ENCODE assay signal across 13 mouse cellular contexts in genomic region chr6:84491106-84491505, GRCm38 (mm10).
"Had no signal": no experiment of that assay in that cellular context is flagged by ENCODE, and none has a peak within 500 bp of the region (broad histone marks: within the 10 kb centered on the region; RNA-seq: fewer than 3 reads in every experiment).

No protein-coding gene starts in this region.

- DNase-seq: gastrocnemius, adult 2 months; gastrocnemius, postnatal 10 days; gastrocnemius, postnatal 25 days; heart, adult 18-20 months; heart, postnatal 10 days; heart, postnatal 4 days; kidney, adult 18-20 months; kidney, adult 8-10 months; kidney, postnatal 10 days; kidney, postnatal 25 days; kidney, postnatal 4 days; liver; liver, embryonic 13.5 days had no signal
